Mouse (Mus musculus) heart, adult 2 months (tissue): Measurements from ENCODE around the gene Elavl1.

Experiments used
- CTCF ChIP-seq: fragments of 200-600 bp; IDR thresholded peaks from 2 replicates; pipeline ENCODE4 v1.8.1; 2022; ENCODE audit warnings: antibody characterized with exemption, mild to moderate bottlenecking, moderate library complexity
- EP300 ChIP-seq: fragments of 200-500 bp; IDR thresholded peaks from 2 replicates; pipeline ENCODE4 v1.6.1; 2011; ENCODE audit warnings: low read depth, low read length, control low read depth; ENCODE audit not compliant: insufficient read depth
- POLR2A ChIP-seq: fragments of 200-500 bp; IDR thresholded peaks from 2 replicates; pipeline ENCODE4 v1.6.1; 2011; ENCODE audit warnings: mild to moderate bottlenecking, low read depth, low read length, control low read depth; ENCODE audit not compliant: insufficient read depth

DNA sequence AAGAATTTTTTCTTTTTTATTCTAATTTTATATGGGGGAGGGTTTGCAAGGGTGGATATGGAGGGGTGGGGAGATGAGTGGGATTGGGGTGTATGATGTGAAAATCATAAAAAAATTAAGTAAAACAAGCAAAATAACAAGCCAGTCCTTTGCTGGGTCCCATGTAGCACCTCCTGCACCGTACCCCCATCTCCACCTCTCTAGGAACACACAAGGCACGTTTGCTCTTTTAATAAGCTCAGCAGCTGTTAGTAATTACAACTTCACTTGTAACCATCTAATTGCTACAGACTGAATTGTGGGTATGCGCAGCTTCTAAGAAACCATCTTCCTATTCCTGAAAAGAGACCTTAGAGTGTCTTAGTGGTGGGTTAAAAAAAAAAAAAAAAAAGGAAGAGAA lies 15.0 kb upstream of the Elavl1 start:
- no peak for TF ChIP-seq CTCF
- no peak for TF ChIP-seq EP300
- no peak for TF ChIP-seq POLR2A
